Mouse (Mus musculus): ENCODE results near the gene Card9. TPM values are rescaled to one million over a fixed set of nuclear protein-coding genes. Genes with fewer than 3 reads are reported as not detected.

The Card9 gene
- total and polyA plus RNA-seq, 2 experiments from 2014 or later = 0.31 to 1.5 TPM

GRCm38 (mm10) chr2:26380131-26380771 is 19.5 kb upstream of the Card9 start, which contains the start of gene Snapc4:
TSS of gene Snapc4 (minus strand) at chr2:26380653.
- Histone ChIP-seq H3K27me3 (ENCODE audit: control insufficient read depth, insufficient read depth, low read length) (no peaks in the 10 kb centered on the region), H3K9me3 (replicated peaks; ENCODE audit: control insufficient read depth, low read length) (no peaks in the 10 kb centered on the region), H3K4me2 (ENCODE audit: low read depth, low read length) (peak within 1 kb of the TSS; percentile 86), H3K4me1 (ENCODE audit: control insufficient read depth, insufficient read depth) (no peaks in the 10 kb centered on the region), H3K9ac (replicated peaks; ENCODE audit: low read depth, low read length) (peak within 1 kb of the TSS; percentile 62), H3K36me3 (replicated peaks; ENCODE audit: control insufficient read depth, insufficient read depth, low read length) (peaks cover 68% of the 10 kb centered on the region), H3K4me3 (ENCODE audit: low read depth, low read length) (peak within 1 kb of the TSS; percentile 61), H3K27ac (ENCODE audit: low read depth) (peak within 1 kb of the TSS; percentile 43; the same call in 1 of the 2 replicates)
- DNase-seq (ENCODE audit: low spot score) (peak; percentile 88), ATAC-seq (ENCODE audit: insufficient read depth, low read depth) (peak; percentile 93)
- TF ChIP-seq CTCF (IDR thresholded peaks at IDR 0.05; ENCODE audit: low read depth) (no peak), EP300 (IDR thresholded peaks at IDR 0.05; ENCODE audit: low read depth) (no peak)
- under 1% methylated on average over 38 of the region's 38 CpGs for WGBS

GRCm38 (mm10) chr2:26372396-26372795 is 11.7 kb upstream of the Card9 start:
- H3K9me3 ChIP-seq (replicated peaks; ENCODE audit: control insufficient read depth, low read length) = no peaks in the 10 kb centered on the region
- H3K27ac ChIP-seq (ENCODE audit: low read depth) = no peak overlapping the region
- no peak for TF ChIP-seq CTCF (IDR thresholded peaks at IDR 0.05; ENCODE audit: low read depth)
- no peak for TF ChIP-seq EP300 (IDR thresholded peaks at IDR 0.05; ENCODE audit: low read depth)
- no peaks in the 10 kb centered on the region for H3K27me3 ChIP-seq (ENCODE audit: control insufficient read depth, insufficient read depth, low read length)
- H3K4me2 ChIP-seq (ENCODE audit: low read depth, low read length) = no peak overlapping the region
- ATAC-seq (ENCODE audit: insufficient read depth, low read depth) (no peak), DNase-seq (ENCODE audit: low spot score) (no peak)
- peaks cover 99% of the 10 kb centered on the region for H3K36me3 ChIP-seq (replicated peaks; ENCODE audit: control insufficient read depth, insufficient read depth, low read length)
- no peak overlapping the region for H3K4me3 ChIP-seq (ENCODE audit: low read depth, low read length)
- H3K9ac ChIP-seq (replicated peaks; ENCODE audit: low read depth, low read length) = no peak overlapping the region
- WGBS = 94% methylated on average over 8 of the region's 8 CpGs
- H3K4me1 ChIP-seq (ENCODE audit: control insufficient read depth, insufficient read depth) = no peaks in the 10 kb centered on the region

- Histone ChIP-seq H3K4me2 (ENCODE audit: low read depth, low read length) (no peak overlapping the region), H3K27ac (ENCODE audit: low read depth) (no peak overlapping the region), H3K9ac (replicated peaks; ENCODE audit: low read depth, low read length) (no peak overlapping the region), H3K4me3 (ENCODE audit: low read depth, low read length) (no peak overlapping the region), H3K27me3 (ENCODE audit: control insufficient read depth, insufficient read depth, low read length) (no peaks in the 10 kb centered on the region), H3K4me1 (ENCODE audit: control insufficient read depth, insufficient read depth) (peaks cover 12% of the 10 kb centered on the region), H3K36me3 (replicated peaks; ENCODE audit: control insufficient read depth, insufficient read depth, low read length) (peaks cover 84% of the 10 kb centered on the region), H3K9me3 (replicated peaks; ENCODE audit: control insufficient read depth, low read length) (no peaks in the 10 kb centered on the region)
- DNase-seq (ENCODE audit: low spot score) (no peak), ATAC-seq (ENCODE audit: insufficient read depth, low read depth) (peak; percentile 63)
- TF ChIP-seq EP300 (IDR thresholded peaks at IDR 0.05; ENCODE audit: low read depth) (no peak), CTCF (IDR thresholded peaks at IDR 0.05; ENCODE audit: low read depth) (no peak)
- 39% methylated on average over 1 of the region's 1 CpGs for WGBS
These were observed 7.9 kb upstream of the Card9 start for GRCm38 (mm10) chr2:26368572-26368971.

- WGBS = 89% methylated on average over 6 of the region's 6 CpGs
- DNase-seq (ENCODE audit: low spot score) = no peak
- no peaks in the 10 kb centered on the region for H3K9me3 ChIP-seq (replicated peaks; ENCODE audit: control insufficient read depth, low read length)
- H3K36me3 ChIP-seq (replicated peaks; ENCODE audit: control insufficient read depth, insufficient read depth, low read length) = peaks cover 83% of the 10 kb centered on the region
- no peak overlapping the region for H3K27ac ChIP-seq (ENCODE audit: low read depth)
- H3K27me3 ChIP-seq (ENCODE audit: control insufficient read depth, insufficient read depth, low read length) = no peaks in the 10 kb centered on the region
- H3K4me1 ChIP-seq (ENCODE audit: control insufficient read depth, insufficient read depth) = peaks cover 12% of the 10 kb centered on the region
- no peak overlapping the region for H3K9ac ChIP-seq (replicated peaks; ENCODE audit: low read depth, low read length)
- no peak for ATAC-seq (ENCODE audit: insufficient read depth, low read depth)
- TF ChIP-seq CTCF (IDR thresholded peaks at IDR 0.05; ENCODE audit: low read depth) = no peak
- TF ChIP-seq EP300 (IDR thresholded peaks at IDR 0.05; ENCODE audit: low read depth) = no peak
- H3K4me3 ChIP-seq (ENCODE audit: low read depth, low read length) = no peak overlapping the region
- H3K4me2 ChIP-seq (ENCODE audit: low read depth, low read length) = no peak overlapping the region
These were observed 7.2 kb upstream of the Card9 start for GRCm38 (mm10) chr2:26367911-26368310.

GRCm38 (mm10) chr2:26364738-26365465 is 4.2 kb upstream of the Card9 start:
- ATAC-seq (ENCODE audit: insufficient read depth, low read depth) = peak; percentile 30
- H3K9ac ChIP-seq (replicated peaks; ENCODE audit: low read depth, low read length) = no peak overlapping the region
- no peaks in the 10 kb centered on the region for H3K27me3 ChIP-seq (ENCODE audit: control insufficient read depth, insufficient read depth, low read length)
- peaks cover 56% of the 10 kb centered on the region for H3K36me3 ChIP-seq (replicated peaks; ENCODE audit: control insufficient read depth, insufficient read depth, low read length)
- no peak overlapping the region for H3K4me3 ChIP-seq (ENCODE audit: low read depth, low read length)
- TF ChIP-seq EP300 (IDR thresholded peaks at IDR 0.05; ENCODE audit: low read depth) (no peak), CTCF (IDR thresholded peaks at IDR 0.05; ENCODE audit: low read depth) (no peak)
- peaks cover 12% of the 10 kb centered on the region for H3K4me1 ChIP-seq (ENCODE audit: control insufficient read depth, insufficient read depth)
- no peak for DNase-seq (ENCODE audit: low spot score)
- H3K4me2 ChIP-seq (ENCODE audit: low read depth, low read length) = no peak overlapping the region
- H3K9me3 ChIP-seq (replicated peaks; ENCODE audit: control insufficient read depth, low read length) = no peaks in the 10 kb centered on the region
- H3K27ac ChIP-seq (ENCODE audit: low read depth) = peak overlapping the region; percentile 32; the same call in 1 of the 2 replicates
- 31% methylated on average over 10 of the region's 10 CpGs for WGBS

Measured in heart, postnatal 0 days (tissue).